Mouse (Mus musculus): ENCODE data around the gene Cpe. TPM values are rescaled to one million over a fixed set of nuclear protein-coding genes. Genes with fewer than 3 reads are reported as not detected.

The Cpe gene
- polyA plus RNA-seq, 1 experiment from 2014 or later, result 752 TPM

- H3K4me1 ChIP-seq (replicated peaks; ENCODE audit: control insufficient read depth, insufficient read depth, low read length), result peaks cover 9% of the 10 kb centered on the region
- no peak overlapping the region for H3K9ac ChIP-seq
- ATAC-seq (ENCODE audit: low FRiP score) (no peak), DNase-seq (ENCODE audit: low spot score) (no peak)
- no peaks in the 10 kb centered on the region for H3K9me3 ChIP-seq (ENCODE audit: control insufficient read depth, low read length)
- no peaks in the 10 kb centered on the region for H3K27me3 ChIP-seq (ENCODE audit: control insufficient read depth, insufficient read depth, low read length)
- 89% methylated on average over 5 of the region's 5 CpGs for WGBS
- no peak overlapping the region for H3K4me2 ChIP-seq (replicated peaks)
- H3K4me3 ChIP-seq (replicated peaks; ENCODE audit: low read length), result no peak overlapping the region
- no peak overlapping the region for H3K27ac ChIP-seq
- no peaks in the 10 kb centered on the region; the same call in 1 of the 2 replicates for H3K36me3 ChIP-seq (replicated peaks; ENCODE audit: control insufficient read depth, insufficient read depth)
Observed at GRCm38 (mm10) chr8:64659097-64659496, 33.8 kb downstream of the Cpe start.

GRCm38 (mm10) chr8:64657980-64658401, 34.9 kb downstream of the Cpe start:
- Histone ChIP-seq H3K27ac (0 out of 2 replicates have a peak overlapping the region, but pooled peaks have one; percentile 3), H3K4me2 (replicated peaks) (no peak overlapping the region)
- ATAC-seq (ENCODE audit: low FRiP score), result no peak

GRCm38 (mm10) chr8:64657517-64657916, 35.3 kb downstream of the Cpe start:
- no peaks in the 10 kb centered on the region for H3K9me3 ChIP-seq (ENCODE audit: control insufficient read depth, low read length)
- H3K27me3 ChIP-seq (ENCODE audit: control insufficient read depth, insufficient read depth, low read length), result no peaks in the 10 kb centered on the region
- 17% methylated on average over 7 of the region's 7 CpGs for WGBS
- no peak overlapping the region for H3K9ac ChIP-seq
- no peak overlapping the region for H3K4me2 ChIP-seq (replicated peaks)
- peaks cover 9% of the 10 kb centered on the region for H3K4me1 ChIP-seq (replicated peaks; ENCODE audit: control insufficient read depth, insufficient read depth, low read length)
- no peak overlapping the region for H3K27ac ChIP-seq
- H3K4me3 ChIP-seq (replicated peaks; ENCODE audit: low read length), result no peak overlapping the region
- ATAC-seq (ENCODE audit: low FRiP score) (no peak), DNase-seq (ENCODE audit: low spot score) (no peak)
- H3K36me3 ChIP-seq (replicated peaks; ENCODE audit: control insufficient read depth, insufficient read depth), result no peaks in the 10 kb centered on the region; the same call in 1 of the 2 replicates

More at GRCm38 (mm10) chr8:64657980-64658401, 34.9 kb downstream of the Cpe start:
- no peak for DNase-seq (ENCODE audit: low spot score)
- H3K9me3 ChIP-seq (ENCODE audit: control insufficient read depth, low read length), result no peaks in the 10 kb centered on the region
- 72% methylated on average over 4 of the region's 4 CpGs for WGBS
- H3K36me3 ChIP-seq (replicated peaks; ENCODE audit: control insufficient read depth, insufficient read depth), result no peaks in the 10 kb centered on the region; the same call in 1 of the 2 replicates
- no peak overlapping the region for H3K9ac ChIP-seq
- H3K4me1 ChIP-seq (replicated peaks; ENCODE audit: control insufficient read depth, insufficient read depth, low read length), result peaks cover 9% of the 10 kb centered on the region
- H3K4me3 ChIP-seq (replicated peaks; ENCODE audit: low read length), result no peak overlapping the region
- H3K27me3 ChIP-seq (ENCODE audit: control insufficient read depth, insufficient read depth, low read length), result no peaks in the 10 kb centered on the region

GRCm38 (mm10) chr8:64655887-64656286, 37.0 kb downstream of the Cpe start:
- Histone ChIP-seq H3K9ac (no peak overlapping the region), H3K4me2 (replicated peaks) (no peak overlapping the region), H3K4me1 (replicated peaks; ENCODE audit: control insufficient read depth, insufficient read depth, low read length) (peaks cover 9% of the 10 kb centered on the region), H3K4me3 (replicated peaks; ENCODE audit: low read length) (no peak overlapping the region), H3K27ac (no peak overlapping the region), H3K9me3 (ENCODE audit: control insufficient read depth, low read length) (no peaks in the 10 kb centered on the region), H3K36me3 (replicated peaks; ENCODE audit: control insufficient read depth, insufficient read depth) (no peaks in the 10 kb centered on the region; the same call in 1 of the 2 replicates), H3K27me3 (ENCODE audit: control insufficient read depth, insufficient read depth, low read length) (no peaks in the 10 kb centered on the region)
- ATAC-seq (ENCODE audit: low FRiP score), result peak; percentile 19; the same call in 1 of the 2 replicates
- DNase-seq (ENCODE audit: low spot score), result no peak
- 78% methylated on average over 6 of the region's 6 CpGs for WGBS

- Histone ChIP-seq H3K9ac (no peak overlapping the region), H3K4me1 (replicated peaks; ENCODE audit: control insufficient read depth, insufficient read depth, low read length) (peaks cover 9% of the 10 kb centered on the region), H3K27ac (no peak overlapping the region), H3K4me2 (replicated peaks) (no peak overlapping the region), H3K9me3 (ENCODE audit: control insufficient read depth, low read length) (no peaks in the 10 kb centered on the region), H3K36me3 (replicated peaks; ENCODE audit: control insufficient read depth, insufficient read depth) (no peaks in the 10 kb centered on the region; the same call in 1 of the 2 replicates), H3K4me3 (replicated peaks; ENCODE audit: low read length) (no peak overlapping the region), H3K27me3 (ENCODE audit: control insufficient read depth, insufficient read depth, low read length) (no peaks in the 10 kb centered on the region)
- ATAC-seq (ENCODE audit: low FRiP score) (no peak), DNase-seq (ENCODE audit: low spot score) (no peak)
- 72% methylated on average over 2 of the region's 2 CpGs for WGBS
Observed at GRCm38 (mm10) chr8:64655087-64655486, 37.8 kb downstream of the Cpe start.

- no peak overlapping the region for H3K27ac ChIP-seq
- ATAC-seq (ENCODE audit: low FRiP score) (no peak), DNase-seq (ENCODE audit: low spot score) (no peak)
- no peak overlapping the region for H3K4me3 ChIP-seq (replicated peaks; ENCODE audit: low read length)
- H3K9me3 ChIP-seq (ENCODE audit: control insufficient read depth, low read length), result no peaks in the 10 kb centered on the region
- no peaks in the 10 kb centered on the region; the same call in 1 of the 2 replicates for H3K36me3 ChIP-seq (replicated peaks; ENCODE audit: control insufficient read depth, insufficient read depth)
- H3K27me3 ChIP-seq (ENCODE audit: control insufficient read depth, insufficient read depth, low read length), result no peaks in the 10 kb centered on the region
- no peak overlapping the region for H3K9ac ChIP-seq
- H3K4me2 ChIP-seq (replicated peaks), result no peak overlapping the region
- no peaks in the 10 kb centered on the region for H3K4me1 ChIP-seq (replicated peaks; ENCODE audit: control insufficient read depth, insufficient read depth, low read length)
Observed at GRCm38 (mm10) chr8:64652285-64652684, 40.6 kb downstream of the Cpe start.

- no peak for ATAC-seq (ENCODE audit: low FRiP score)
- WGBS, result 89% methylated on average over 4 of the region's 4 CpGs
Observed at GRCm38 (mm10) chr8:64648063-64648462, 44.8 kb downstream of the Cpe start.

GRCm38 (mm10) chr8:64647148-64647547, 45.7 kb downstream of the Cpe start:
- no peak overlapping the region for H3K27ac ChIP-seq
- no peaks in the 10 kb centered on the region for H3K36me3 ChIP-seq (replicated peaks; ENCODE audit: control insufficient read depth, insufficient read depth)
- ATAC-seq (ENCODE audit: low FRiP score) (no peak), DNase-seq (ENCODE audit: low spot score) (no peak)
- H3K27me3 ChIP-seq (ENCODE audit: control insufficient read depth, insufficient read depth, low read length), result no peaks in the 10 kb centered on the region
- no peak overlapping the region for H3K4me3 ChIP-seq (replicated peaks; ENCODE audit: low read length)
- H3K4me2 ChIP-seq (replicated peaks), result no peak overlapping the region
- no peaks in the 10 kb centered on the region for H3K4me1 ChIP-seq (replicated peaks; ENCODE audit: control insufficient read depth, insufficient read depth, low read length)
- no peaks in the 10 kb centered on the region for H3K9me3 ChIP-seq (ENCODE audit: control insufficient read depth, low read length)
- 94% methylated on average over 3 of the region's 3 CpGs for WGBS
- H3K9ac ChIP-seq, result no peak overlapping the region

More at GRCm38 (mm10) chr8:64648063-64648462, 44.8 kb downstream of the Cpe start:
- Histone ChIP-seq H3K9me3 (ENCODE audit: control insufficient read depth, low read length) (no peaks in the 10 kb centered on the region), H3K4me1 (replicated peaks; ENCODE audit: control insufficient read depth, insufficient read depth, low read length) (no peaks in the 10 kb centered on the region), H3K4me2 (replicated peaks) (no peak overlapping the region), H3K27ac (no peak overlapping the region), H3K9ac (no peak overlapping the region), H3K4me3 (replicated peaks; ENCODE audit: low read length) (no peak overlapping the region), H3K27me3 (ENCODE audit: control insufficient read depth, insufficient read depth, low read length) (no peaks in the 10 kb centered on the region), H3K36me3 (replicated peaks; ENCODE audit: control insufficient read depth, insufficient read depth) (no peaks in the 10 kb centered on the region)
- DNase-seq (ENCODE audit: low spot score), result no peak

- ATAC-seq (ENCODE audit: low FRiP score) (no peak), DNase-seq (ENCODE audit: low spot score) (no peak)
- Histone ChIP-seq H3K27ac (no peak overlapping the region), H3K27me3 (ENCODE audit: control insufficient read depth, insufficient read depth, low read length) (no peaks in the 10 kb centered on the region), H3K4me2 (replicated peaks) (no peak overlapping the region), H3K36me3 (replicated peaks; ENCODE audit: control insufficient read depth, insufficient read depth) (no peaks in the 10 kb centered on the region), H3K9ac (no peak overlapping the region), H3K9me3 (ENCODE audit: control insufficient read depth, low read length) (no peaks in the 10 kb centered on the region), H3K4me1 (replicated peaks; ENCODE audit: control insufficient read depth, insufficient read depth, low read length) (no peaks in the 10 kb centered on the region), H3K4me3 (replicated peaks; ENCODE audit: low read length) (no peak overlapping the region)
- WGBS, result 95% methylated on average over 5 of the region's 5 CpGs
Observed at GRCm38 (mm10) chr8:64646421-64646820, 46.4 kb downstream of the Cpe start.
